Mouse (Mus musculus) neural tube, embryonic 15.5 days (tissue): Measurements from ENCODE around the gene Ooep. TPM values are rescaled to one million over a fixed set of nuclear protein-coding genes. Genes with fewer than 3 reads are reported as not detected.
A peak's percentile ranks its signal among the peaks of the same experiment; 100 is the strongest.

Experiments
- ATAC-seq: fragments of 200-750 bp; cut with Nextera tagmentation; 2 replicates; pipeline ENCODE4 v1.8.0; 2017; ENCODE audit warnings: mild to moderate bottlenecking, moderate TSS enrichment, moderate library complexity; ENCODE audit not compliant: low FRiP score
- H3K27ac ChIP-seq: fragments of 300-500 bp; sonication (generic); replicated peaks from 2 replicates; pipeline ENCODE4 v1.5.1; 2015; ENCODE audit warnings: mild to moderate bottlenecking, inconsistent platforms
- H3K27me3 ChIP-seq: fragments of 300-500 bp; sonication (generic); replicated peaks from 2 replicates; pipeline ENCODE4 v1.6.1; 2015; ENCODE audit warnings: inconsistent platforms
- H3K36me3 ChIP-seq: fragments of 300-500 bp; sonication (generic); 2 replicates; pipeline ENCODE4 v1.6.1; 2015; ENCODE audit warnings: inconsistent platforms
- H3K4me1 ChIP-seq: fragments of 300-500 bp; sonication (generic); 2 replicates; pipeline ENCODE4 v1.6.1; 2015; ENCODE audit warnings: inconsistent platforms
- H3K4me2 ChIP-seq: fragments of 300-500 bp; sonication (generic); 2 replicates; pipeline ENCODE4 v1.6.1; 2015; ENCODE audit warnings: inconsistent platforms, mild to moderate bottlenecking, moderate library complexity
- H3K4me3 ChIP-seq: fragments of 300-500 bp; sonication (generic); replicated peaks from 2 replicates; pipeline ENCODE4 v1.5.1; 2015; ENCODE audit warnings: mild to moderate bottlenecking, inconsistent platforms
- H3K9ac ChIP-seq: fragments of 300-500 bp; sonication (generic); replicated peaks from 2 replicates; pipeline ENCODE4 v1.6.1; 2015; ENCODE audit warnings: mild to moderate bottlenecking, inconsistent platforms
- H3K9me3 ChIP-seq: fragments of 300-500 bp; sonication (generic); replicated peaks from 2 replicates; pipeline ENCODE4 v1.6.1; 2016; ENCODE audit warnings: inconsistent platforms
- WGBS: fragments of 180-500 bp; shearing (Covaris S2); methylation state at CpG from one replicate; pipeline ENCODE4 v1.1.7; 2015; ENCODE audit warnings: mixed read lengths; 5-methylcytosine and 5-hydroxymethylcytosine counted together
- polyA plus RNA-seq: library from polyadenylated mRNA; unstranded; fragments of >200 nt; fragmentation: Nextera tagmentation; extraction: Ambion mirVana; gene quantifications from 2 replicates; pipeline ENCODE4 v1.2.1, GENCODE M21; 2015

The Ooep gene
- 3.8 and 4.4 TPM in 2 replicates for polyA plus RNA-seq

GRCm38 (mm10) chr9:78378113-78378785, at the start of gene Ooep:
Gene Ooep, minus strand, starts transcription at chr9:78378725.
- H3K27me3 ChIP-seq: no peaks in the 10 kb centered on the region
- H3K4me2 ChIP-seq: peak within 1 kb of the TSS; percentile 68
- H3K4me1 ChIP-seq: peaks cover 14% of the 10 kb centered on the region
- ATAC-seq: peak; percentile 94
- H3K27ac ChIP-seq: peak within 1 kb of the TSS; percentile 45; the same call in 1 of the 2 replicates
- H3K9ac ChIP-seq: peak within 1 kb of the TSS; percentile 55
- H3K9me3 ChIP-seq: no peaks in the 10 kb centered on the region
- peak within 1 kb of the TSS; percentile 41 for H3K4me3 ChIP-seq
- no peaks in the 10 kb centered on the region for H3K36me3 ChIP-seq
- WGBS: 6% methylated on average over 23 of the region's 23 CpGs

GRCm38 (mm10) chr9:78428185-78428584, 49.7 kb upstream of the Ooep start:
- no peaks in the 10 kb centered on the region for H3K27me3 ChIP-seq
- H3K4me1 ChIP-seq: peaks cover 3% of the 10 kb centered on the region; the same call in 1 of the 2 replicates
- H3K9me3 ChIP-seq: no peaks in the 10 kb centered on the region
- H3K36me3 ChIP-seq: no peaks in the 10 kb centered on the region
- 94% methylated on average over 6 of the region's 6 CpGs for WGBS
- ATAC-seq: no peak
- H3K27ac ChIP-seq: no peak overlapping the region
- H3K4me3 ChIP-seq: no peak overlapping the region
- no peak overlapping the region for H3K9ac ChIP-seq
- H3K4me2 ChIP-seq: peak overlapping the region; percentile 69; the same call in 1 of the 2 replicates

GRCm38 (mm10) chr9:78427362-78427781, 48.8 kb upstream of the Ooep start:
- WGBS: 21% methylated on average over 25 of the region's 27 CpGs
- peak; percentile 28; the same call in 1 of the 2 replicates for ATAC-seq
- Histone ChIP-seq H3K9ac (no peak overlapping the region), H3K4me3 (peak overlapping the region; percentile 36), H3K27ac (no peak overlapping the region), H3K9me3 (no peaks in the 10 kb centered on the region), H3K4me1 (peaks cover 3% of the 10 kb centered on the region; the same call in 1 of the 2 replicates), H3K36me3 (no peaks in the 10 kb centered on the region), H3K27me3 (no peaks in the 10 kb centered on the region), H3K4me2 (peak overlapping the region; percentile 69)

DNA sequence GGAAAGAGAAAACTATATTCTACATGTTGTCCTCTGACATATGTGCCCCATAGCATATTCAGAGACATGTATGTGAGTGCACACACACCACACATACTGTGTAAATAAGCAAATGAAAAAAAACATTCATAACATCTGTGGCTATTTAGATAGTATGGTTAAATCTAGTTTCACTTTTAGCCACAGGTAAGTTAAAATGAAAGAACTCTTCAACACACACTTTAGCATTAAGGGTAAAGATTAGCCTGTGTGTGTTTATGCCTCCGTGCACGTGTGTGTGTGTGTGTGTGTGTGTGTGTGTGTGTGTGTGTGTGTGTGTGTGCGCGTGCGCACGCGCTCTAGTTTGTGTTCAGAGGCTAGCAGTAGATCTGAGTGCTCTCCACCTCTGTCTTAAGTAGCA, 23.1 kb upstream of the Ooep start:
- Histone ChIP-seq H3K27me3 (peaks cover 14% of the 10 kb centered on the region), H3K9ac (no peak overlapping the region), H3K4me2 (no peak overlapping the region), H3K27ac (no peak overlapping the region), H3K9me3 (no peaks in the 10 kb centered on the region), H3K4me1 (no peaks in the 10 kb centered on the region), H3K36me3 (no peaks in the 10 kb centered on the region), H3K4me3 (no peak overlapping the region)
- ATAC-seq: no peak
- WGBS: 91% methylated on average over 7 of the region's 7 CpGs

- no peaks in the 10 kb centered on the region for H3K9me3 ChIP-seq
- peaks cover 7% of the 10 kb centered on the region for H3K4me1 ChIP-seq
- H3K4me2 ChIP-seq: no peak overlapping the region
- no peak overlapping the region for H3K4me3 ChIP-seq
- peaks cover 24% of the 10 kb centered on the region for H3K27me3 ChIP-seq
- H3K27ac ChIP-seq: no peak overlapping the region
- ATAC-seq: no peak
- no peak overlapping the region for H3K9ac ChIP-seq
- H3K36me3 ChIP-seq: no peaks in the 10 kb centered on the region
- 87% methylated on average over 5 of the region's 5 CpGs for WGBS
Measured at GRCm38 (mm10) chr9:78400570-78400969, 22.0 kb upstream of the Ooep start.

DNA sequence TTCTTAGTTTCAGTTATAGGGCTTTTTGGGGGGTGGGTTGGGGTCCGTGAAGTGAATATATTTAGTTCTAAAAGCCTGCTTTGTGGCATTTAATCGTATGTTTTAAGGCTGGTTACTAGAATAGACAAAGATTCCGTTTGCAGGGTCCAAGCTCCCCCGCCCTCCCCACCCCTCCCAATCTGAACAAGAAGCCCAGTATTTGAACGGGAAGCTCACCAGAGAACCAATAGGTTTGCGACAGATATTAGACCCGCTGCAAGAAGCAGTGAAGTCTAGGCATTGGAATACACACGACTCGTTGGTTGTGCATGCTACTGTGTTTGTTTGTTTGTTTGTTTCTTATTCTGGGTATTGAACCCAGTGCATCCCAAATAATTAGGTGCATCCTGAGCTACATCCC, 18.0 kb upstream of the Ooep start:
- Histone ChIP-seq H3K36me3 (no peaks in the 10 kb centered on the region), H3K4me1 (peaks cover 10% of the 10 kb centered on the region), H3K4me2 (peak overlapping the region; percentile 79), H3K9ac (no peak overlapping the region), H3K27ac (no peak overlapping the region), H3K27me3 (peaks cover 56% of the 10 kb centered on the region), H3K9me3 (no peaks in the 10 kb centered on the region), H3K4me3 (peak overlapping the region; percentile 53)
- no peak for ATAC-seq
- 62% methylated on average over 9 of the region's 9 CpGs for WGBS

- 3% methylated on average over 93 of the region's 93 CpGs for WGBS
- ATAC-seq: peak; percentile 99
- H3K9ac ChIP-seq: 0 out of 2 replicates have a peak within 1 kb of the TSS, but pooled peaks have one; percentile 37
- peaks cover 56% of the 10 kb centered on the region for H3K27me3 ChIP-seq
- H3K4me1 ChIP-seq: peaks cover 10% of the 10 kb centered on the region
- peak within 1 kb of the TSS; percentile 79 for H3K4me2 ChIP-seq
- H3K36me3 ChIP-seq: no peaks in the 10 kb centered on the region
- H3K9me3 ChIP-seq: no peaks in the 10 kb centered on the region
- H3K27ac ChIP-seq: no peak within 1 kb of the TSS
- peak within 1 kb of the TSS; percentile 53 for H3K4me3 ChIP-seq
Measured at GRCm38 (mm10) chr9:78395630-78396351, 17.3 kb upstream of the Ooep start, which contains the start of gene Ddx43. Gene Ddx43, plus strand, starts transcription at chr9:78395777.

DNA sequence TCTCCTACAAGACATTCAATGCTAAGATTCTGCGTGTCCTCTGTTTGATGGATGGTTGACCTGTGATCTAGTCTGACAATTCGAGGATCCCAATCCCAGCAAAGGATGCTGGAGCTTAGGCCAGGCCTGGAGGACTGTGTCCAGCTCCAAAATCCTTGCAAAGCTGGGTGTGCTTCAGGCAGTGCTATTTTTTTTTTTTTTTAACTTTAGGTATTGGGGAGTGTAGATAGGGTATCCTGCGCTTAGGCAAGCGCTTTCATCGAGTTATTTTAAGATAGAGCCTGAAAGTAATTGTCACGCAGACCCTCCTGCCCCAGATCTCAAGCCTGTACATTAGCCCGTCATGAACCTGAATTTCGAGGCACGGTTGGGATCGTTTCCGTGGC, 16.7 kb upstream of the Ooep start:
- peak overlapping the region; percentile 53 for H3K4me3 ChIP-seq
- no peak overlapping the region for H3K27ac ChIP-seq
- H3K4me2 ChIP-seq: peak overlapping the region; percentile 79
- peaks cover 10% of the 10 kb centered on the region for H3K4me1 ChIP-seq
- WGBS: 39% methylated on average over 11 of the region's 11 CpGs
- no peaks in the 10 kb centered on the region for H3K9me3 ChIP-seq
- H3K9ac ChIP-seq: no peak overlapping the region
- ATAC-seq: peak; percentile 47; the same call in 1 of the 2 replicates
- peaks cover 56% of the 10 kb centered on the region for H3K27me3 ChIP-seq
- H3K36me3 ChIP-seq: no peaks in the 10 kb centered on the region

- H3K36me3 ChIP-seq: no peaks in the 10 kb centered on the region
- H3K9me3 ChIP-seq: no peaks in the 10 kb centered on the region
- peaks cover 56% of the 10 kb centered on the region for H3K27me3 ChIP-seq
- no peak overlapping the region for H3K9ac ChIP-seq
- H3K27ac ChIP-seq: no peak overlapping the region
- H3K4me2 ChIP-seq: no peak overlapping the region
- WGBS: 70% methylated on average over 7 of the region's 7 CpGs
- peaks cover 10% of the 10 kb centered on the region for H3K4me1 ChIP-seq
- H3K4me3 ChIP-seq: no peak overlapping the region
- no peak for ATAC-seq
Measured at GRCm38 (mm10) chr9:78394602-78395001, 16.1 kb upstream of the Ooep start.

DNA sequence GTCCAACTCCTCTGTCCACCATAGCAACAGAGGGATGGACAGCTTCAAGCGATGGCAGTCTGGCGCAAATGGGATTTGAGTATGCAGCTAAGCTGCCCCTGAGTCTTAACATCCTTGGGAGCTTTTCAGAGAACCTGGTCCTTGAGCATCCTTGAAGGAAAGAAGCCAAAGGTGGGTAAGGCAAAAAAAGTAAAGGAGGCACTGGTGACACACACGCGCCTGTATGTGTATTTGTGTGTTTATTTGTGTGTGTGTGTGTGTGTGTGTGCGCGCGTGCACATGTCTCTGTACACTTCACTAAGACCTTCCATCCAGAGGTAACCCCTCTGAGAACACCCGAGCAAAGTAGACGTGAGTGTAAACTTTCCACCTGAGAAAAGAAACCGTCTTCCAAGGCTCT, 15.2 kb upstream of the Ooep start:
- WGBS: 94% methylated on average over 10 of the region's 10 CpGs
- H3K4me3 ChIP-seq: no peak overlapping the region
- H3K9ac ChIP-seq: no peak overlapping the region
- no peaks in the 10 kb centered on the region for H3K36me3 ChIP-seq
- H3K9me3 ChIP-seq: no peaks in the 10 kb centered on the region
- H3K27ac ChIP-seq: no peak overlapping the region
- peaks cover 56% of the 10 kb centered on the region for H3K27me3 ChIP-seq
- no peak overlapping the region for H3K4me2 ChIP-seq
- no peak for ATAC-seq
- peaks cover 10% of the 10 kb centered on the region for H3K4me1 ChIP-seq

- no peak for ATAC-seq
- Histone ChIP-seq H3K27me3 (peaks cover 26% of the 10 kb centered on the region), H3K27ac (no peak overlapping the region), H3K4me1 (no peaks in the 10 kb centered on the region), H3K4me2 (no peak overlapping the region), H3K36me3 (no peaks in the 10 kb centered on the region), H3K4me3 (no peak overlapping the region), H3K9me3 (no peaks in the 10 kb centered on the region), H3K9ac (no peak overlapping the region)
- WGBS: 58% methylated on average over 5 of the region's 5 CpGs
Measured at GRCm38 (mm10) chr9:78389981-78390380, 11.5 kb upstream of the Ooep start.

DNA sequence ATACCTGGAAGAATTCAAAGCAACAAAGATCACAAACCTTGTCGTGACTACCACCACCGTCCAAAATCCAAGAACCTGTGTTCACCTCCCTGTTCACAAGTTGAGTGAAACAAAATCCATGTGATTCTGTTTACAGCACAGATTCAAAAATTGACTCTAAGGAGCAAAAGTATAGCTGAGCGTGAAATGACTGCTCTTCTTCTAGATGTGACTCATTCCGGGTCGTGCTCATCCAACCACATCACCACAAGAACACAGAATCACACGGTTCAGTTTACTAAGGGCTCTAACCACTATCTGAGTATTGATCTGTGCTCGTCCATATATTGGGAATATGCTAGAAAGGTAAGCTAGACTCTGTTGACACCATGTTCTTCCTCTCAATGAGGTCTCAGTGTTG, 8.4 kb upstream of the Ooep start:
- 89% methylated on average over 7 of the region's 7 CpGs for WGBS
- H3K27me3 ChIP-seq: no peaks in the 10 kb centered on the region
- H3K9me3 ChIP-seq: no peaks in the 10 kb centered on the region
- H3K4me3 ChIP-seq: no peak overlapping the region
- no peak overlapping the region for H3K27ac ChIP-seq
- no peak overlapping the region for H3K4me2 ChIP-seq
- H3K4me1 ChIP-seq: no peaks in the 10 kb centered on the region
- no peak for ATAC-seq
- H3K36me3 ChIP-seq: no peaks in the 10 kb centered on the region
- H3K9ac ChIP-seq: no peak overlapping the region
